Mouse (Mus musculus) erythroblast, embryonic 14.5 days (primary cell): ENCODE measurements around the gene Lhfpl3.

Source experiments
- GATA1 ChIP-seq: IDR thresholded peaks from 2 replicates; pipeline ENCODE4 v1.6.1; 2012; ENCODE audit warnings: low read length, inconsistent platforms, mixed read lengths
- TAL1 ChIP-seq: IDR thresholded peaks from 3 replicates; pipeline ENCODE4 v1.6.1; 2012; ENCODE audit warnings: low read length, inconsistent platforms, mixed read lengths

DNA sequence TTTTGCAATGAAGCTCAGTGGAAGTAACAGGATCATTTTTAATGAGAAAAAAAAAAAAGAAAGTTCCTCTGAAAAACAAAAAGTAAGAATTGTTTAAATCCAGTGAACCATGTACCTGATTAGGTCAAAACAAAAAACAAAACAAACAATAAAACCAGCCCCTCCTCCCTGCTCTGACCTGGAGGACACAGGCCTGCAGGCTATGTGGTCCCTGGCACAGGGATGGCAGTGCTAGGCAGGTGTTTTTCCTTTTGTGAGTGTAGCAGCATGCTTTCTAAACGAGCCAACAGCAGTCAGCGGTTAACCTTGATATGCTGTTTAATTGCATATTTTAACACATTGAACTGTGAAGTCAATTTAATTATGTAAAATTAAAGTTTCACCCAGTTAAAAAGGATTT is 360.7 kb downstream of the Lhfpl3 start:
- TF ChIP-seq TAL1 (no peak), GATA1 (no peak)
